Mouse (Mus musculus): ENCODE data around the gene Vil1.

- no peak for TF ChIP-seq MAFK (IDR thresholded peaks at IDR 0.05; ENCODE audit: insufficient read depth, low read depth, low read length)
- TF ChIP-seq ZC3H11A (IDR thresholded peaks at IDR 0.05; ENCODE audit: borderline replicate concordance, low read depth, low read length): no peak
- no peak for TF ChIP-seq ZNF384 (IDR thresholded peaks at IDR 0.05; ENCODE audit: low read depth, low read length)
- no peak for TF ChIP-seq CHD2 (IDR thresholded peaks at IDR 0.05; ENCODE audit: low read depth, low read length)
Measured at GRCm38 (mm10) chr1:74418747-74419439, 9.7 kb downstream of the Vil1 start.

Data from ES-E14 (cell line).